Mouse (Mus musculus) left cerebral cortex, postnatal 36 days (tissue): Measurements from ENCODE around the gene Hmga2. TPM values are rescaled to one million over a fixed set of nuclear protein-coding genes. Genes with fewer than 3 reads are reported as not detected.
A peak's percentile ranks its signal among the peaks of the same experiment; 100 is the strongest.

ENCODE experiments used
- DNase-seq, 2 experiments: peaks; one replicate each; pipeline ENCODE4 v3.0.0; 2021 to 2022; ENCODE audit warnings: low spot score in 2 of 2, mixed read lengths in 1 of 2
- intact Hi-C: fragments of 180-260 bp; cut with DNase I; formaldehyde crosslinking; loops from one replicate; pipeline ENCODE4 v1.15.1; 2025
- total RNA-seq, 2 experiments: library from RNA; stranded (reverse); gene quantifications; 2 replicates each; pipeline ENCODE4 v1.2.3; 2021

Hmga2 gene
- total RNA-seq, 2 experiments from 2014 or later = 0.20 to 0.34 TPM

DNA sequence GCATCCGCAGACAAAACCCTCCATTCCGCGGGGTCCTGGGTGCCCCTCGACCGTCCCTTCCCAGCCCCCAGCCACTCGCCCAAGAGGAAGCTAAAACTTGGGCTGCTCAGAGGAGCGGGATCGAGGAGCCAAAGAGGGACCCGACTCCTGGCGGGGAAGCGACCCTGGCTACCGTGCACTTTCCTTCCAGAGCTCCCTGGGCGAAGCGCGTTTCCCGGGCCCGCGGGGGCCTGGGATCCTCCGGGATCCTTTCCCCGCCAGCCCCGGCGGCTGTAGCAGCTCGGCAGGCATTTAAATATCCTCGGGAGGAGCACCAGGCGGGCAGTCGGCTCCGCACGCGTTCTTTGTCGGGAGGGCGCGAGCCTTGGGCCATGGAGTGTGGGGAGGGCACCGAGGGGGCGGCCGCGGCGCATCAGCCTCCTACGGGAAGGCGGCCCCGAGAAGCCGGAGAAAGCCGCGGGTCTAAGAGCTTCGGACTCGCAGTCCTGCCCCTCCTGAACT, 1.2 kb downstream of the Hmga2 start:
- peak in 1 of 2 experiments; percentile 6 for DNase-seq
- intact Hi-C loops = loop anchor here (5.0 kb wide), 1 partner anchor 77 kb away; no protein-coding TSS in a partner anchor

DNA sequence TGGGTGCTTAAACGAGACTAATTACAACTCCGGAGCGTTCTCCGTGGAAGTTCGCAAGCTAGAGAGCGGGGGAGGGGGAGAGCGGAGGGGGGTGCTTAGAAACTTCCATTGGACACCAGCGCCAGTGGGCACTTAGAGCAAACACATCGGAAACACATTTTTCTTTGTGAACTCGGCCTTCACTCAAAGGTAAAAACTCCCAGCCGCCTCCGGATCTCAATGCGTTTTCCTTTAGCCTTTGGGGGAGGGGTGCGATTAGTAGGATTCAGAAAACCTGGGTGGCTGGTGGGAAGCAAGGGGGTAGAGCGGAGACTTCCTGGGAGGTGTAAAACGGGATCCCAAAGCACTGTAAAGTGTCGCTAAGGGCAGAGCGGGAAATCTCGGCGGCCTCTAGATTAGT, 2.0 kb downstream of the Hmga2 start:
- DNase-seq = peak in 1 of 2 experiments; percentile 11
- intact Hi-C loops = no loop called here

- no peak for DNase-seq
- intact Hi-C loops = no loop called here
Observed at GRCm38 (mm10) chr10:120473218-120473617, 3.1 kb downstream of the Hmga2 start.

DNA sequence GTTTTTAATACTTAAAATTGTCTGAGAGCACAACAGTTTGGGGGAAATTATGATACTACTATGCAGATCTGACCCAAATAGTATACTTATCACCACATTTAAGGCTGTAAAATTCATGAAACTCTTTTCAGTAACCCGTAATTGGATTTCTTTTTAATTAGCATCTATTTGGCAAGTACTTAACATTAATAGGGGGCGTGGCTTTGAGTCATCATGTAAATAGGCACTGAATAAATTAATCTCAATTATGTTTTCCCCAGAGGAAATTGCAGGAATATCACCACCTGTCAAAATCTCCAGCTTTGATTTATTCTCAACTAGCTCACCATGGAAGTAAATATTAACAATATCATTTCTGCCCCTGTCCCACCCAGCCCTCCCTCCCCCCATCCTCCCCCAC, 3.7 kb downstream of the Hmga2 start:
- intact Hi-C loops = no loop called here
- no peak for DNase-seq

GRCm38 (mm10) chr10:120465121-120465520, 11.1 kb downstream of the Hmga2 start:
- intact Hi-C loops = loop anchor here (10.0 kb wide), 1 partner anchor 240 kb away; no protein-coding TSS in a partner anchor
- DNase-seq = no peak

- no peak for DNase-seq
- intact Hi-C loops = loop anchor here (10.0 kb wide), 1 partner anchor 243 kb away; no protein-coding TSS in a partner anchor
Observed at GRCm38 (mm10) chr10:120461769-120462168, 14.5 kb downstream of the Hmga2 start.

- DNase-seq = no peak
- intact Hi-C loops = loop anchor here (10.0 kb wide), 1 partner anchor 244 kb away; no protein-coding TSS in a partner anchor
Observed at GRCm38 (mm10) chr10:120461301-120461700, 15.0 kb downstream of the Hmga2 start.

DNA sequence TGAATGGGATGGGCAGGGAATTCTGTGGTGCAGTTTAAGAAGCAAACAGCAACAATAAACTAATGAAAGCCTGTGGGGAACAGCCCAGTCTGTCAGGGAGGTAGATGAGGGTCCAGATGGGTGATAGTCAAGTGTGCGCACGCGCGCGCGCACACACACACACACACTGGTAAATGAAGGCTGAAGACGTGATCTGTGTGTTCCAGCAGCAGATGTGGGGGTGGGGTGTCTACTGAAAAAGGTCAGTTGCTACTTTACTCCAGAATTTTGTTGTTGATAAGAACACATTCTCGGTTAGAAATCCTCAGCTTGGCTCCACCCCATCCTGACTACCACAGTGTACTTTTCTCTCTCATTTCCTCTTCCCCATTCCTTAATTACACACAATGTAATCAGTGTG, 17.4 kb downstream of the Hmga2 start:
- no peak for DNase-seq
- intact Hi-C loops = no loop called here

DNA sequence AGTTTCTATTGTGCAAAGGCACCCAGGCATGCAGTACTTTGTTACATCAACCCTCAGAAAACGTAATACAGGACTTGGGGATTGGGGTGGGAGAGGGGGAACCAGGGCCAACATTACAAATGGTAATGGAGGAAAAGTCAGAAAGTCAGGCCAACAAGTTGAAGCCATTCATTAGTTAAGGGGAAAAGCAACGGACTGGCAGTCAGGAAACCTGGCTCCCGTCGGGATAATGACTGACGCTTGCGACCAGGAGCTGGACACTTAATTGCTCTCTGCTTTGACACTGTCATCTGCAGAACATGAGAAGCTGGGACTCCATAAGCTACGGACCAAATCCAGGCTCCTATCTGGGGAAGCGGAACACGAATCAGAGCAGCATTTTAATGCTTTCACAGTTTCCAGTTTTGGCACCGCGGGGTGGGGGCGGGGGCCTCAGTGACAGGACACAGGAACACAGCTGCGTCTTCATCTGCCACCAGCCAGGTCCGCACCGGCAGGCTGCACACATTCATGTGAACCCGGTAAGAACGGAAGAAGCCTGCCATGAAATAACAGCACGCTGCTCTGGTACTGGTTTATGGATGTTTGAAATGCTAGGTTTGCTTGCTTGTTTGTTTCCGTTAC, 26.5 kb downstream of the Hmga2 start:
- intact Hi-C loops = no loop called here
- DNase-seq = no peak

- no peak for DNase-seq
- intact Hi-C loops = no loop called here
Observed at GRCm38 (mm10) chr10:120446799-120447198, 29.5 kb downstream of the Hmga2 start.

- intact Hi-C loops = no loop called here
Observed at GRCm38 (mm10) chr10:120446206-120446605, 30.1 kb downstream of the Hmga2 start.

DNA sequence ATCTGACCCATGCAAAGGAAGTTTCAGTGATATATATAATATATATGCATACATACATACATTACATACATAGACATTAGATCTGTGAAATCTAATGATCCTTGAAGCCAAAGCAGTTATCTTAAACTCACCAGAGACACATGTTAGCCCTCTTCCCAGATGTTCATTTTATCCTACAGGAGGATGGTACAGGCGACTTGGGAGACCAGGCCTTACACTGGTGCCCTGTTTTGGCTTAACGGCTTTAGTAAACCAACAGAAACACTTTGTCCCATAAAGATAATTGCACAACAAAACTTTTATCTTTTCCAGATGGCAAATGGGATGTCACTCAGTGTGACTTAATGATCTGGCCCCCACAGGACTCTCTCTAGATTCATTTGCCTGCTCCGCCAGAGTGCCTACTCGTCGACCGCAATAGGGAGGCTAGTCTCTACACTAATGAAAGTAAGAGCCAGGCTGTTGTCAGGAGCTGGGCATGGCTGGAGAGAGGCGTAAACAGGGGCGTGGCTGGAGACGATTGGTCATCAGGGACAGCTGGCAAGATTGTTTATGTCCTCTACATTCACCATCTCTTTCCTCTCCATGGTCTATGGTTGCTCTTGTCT, 31.7 kb downstream of the Hmga2 start:
- intact Hi-C loops = no loop called here
- DNase-seq = no peak

More at GRCm38 (mm10) chr10:120446206-120446605, 30.1 kb downstream of the Hmga2 start:
- no peak for DNase-seq

- no peak for DNase-seq
- intact Hi-C loops = no loop called here
Observed at GRCm38 (mm10) chr10:120443757-120444311, 32.4 kb downstream of the Hmga2 start.

DNA sequence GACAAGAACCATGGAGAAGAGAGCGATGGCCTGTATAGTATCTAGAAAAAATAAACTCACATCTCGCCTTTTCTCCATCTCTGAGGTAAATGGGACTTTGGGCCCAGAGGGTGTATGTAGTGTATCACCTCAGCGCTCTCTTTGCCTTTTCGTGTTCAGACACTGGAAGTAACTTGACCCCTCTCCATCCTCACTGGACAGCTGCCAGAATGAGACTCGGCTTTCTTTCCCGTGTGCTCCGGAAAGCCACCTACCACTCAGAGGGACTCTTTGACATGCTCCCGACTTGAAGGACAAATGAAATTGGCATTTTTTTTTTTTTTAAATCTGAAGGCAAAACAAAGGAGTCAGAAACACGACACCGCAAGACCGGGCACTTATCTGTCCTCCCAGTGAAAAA, 35.0 kb downstream of the Hmga2 start:
- DNase-seq = no peak

DNA sequence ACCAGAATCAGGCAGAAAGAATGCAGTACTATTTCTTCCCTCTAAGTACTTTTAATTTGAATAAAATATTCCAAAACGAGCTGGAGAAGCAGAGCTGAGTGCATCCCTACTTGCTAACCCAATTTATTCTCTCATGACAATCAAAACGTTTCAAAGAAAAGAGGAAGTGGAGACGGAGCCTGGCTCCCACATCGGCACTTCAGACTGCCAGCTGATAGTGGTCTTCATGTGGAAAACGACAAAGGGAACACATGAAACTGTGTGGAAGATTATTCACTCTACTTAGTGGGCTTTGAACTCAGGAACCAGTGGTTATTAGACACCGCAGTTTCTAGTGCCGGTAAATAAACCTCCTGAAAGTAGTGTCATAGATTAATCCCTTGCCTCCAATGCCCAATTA, 41.8 kb downstream of the Hmga2 start:
- DNase-seq = no peak
- intact Hi-C loops = no loop called here

More for the DNA sequence above, 35.0 kb downstream of the Hmga2 start:
- intact Hi-C loops = no loop called here

GRCm38 (mm10) chr10:120433463-120433815, 42.8 kb downstream of the Hmga2 start:
- no peak for DNase-seq
- intact Hi-C loops = no loop called here

DNA sequence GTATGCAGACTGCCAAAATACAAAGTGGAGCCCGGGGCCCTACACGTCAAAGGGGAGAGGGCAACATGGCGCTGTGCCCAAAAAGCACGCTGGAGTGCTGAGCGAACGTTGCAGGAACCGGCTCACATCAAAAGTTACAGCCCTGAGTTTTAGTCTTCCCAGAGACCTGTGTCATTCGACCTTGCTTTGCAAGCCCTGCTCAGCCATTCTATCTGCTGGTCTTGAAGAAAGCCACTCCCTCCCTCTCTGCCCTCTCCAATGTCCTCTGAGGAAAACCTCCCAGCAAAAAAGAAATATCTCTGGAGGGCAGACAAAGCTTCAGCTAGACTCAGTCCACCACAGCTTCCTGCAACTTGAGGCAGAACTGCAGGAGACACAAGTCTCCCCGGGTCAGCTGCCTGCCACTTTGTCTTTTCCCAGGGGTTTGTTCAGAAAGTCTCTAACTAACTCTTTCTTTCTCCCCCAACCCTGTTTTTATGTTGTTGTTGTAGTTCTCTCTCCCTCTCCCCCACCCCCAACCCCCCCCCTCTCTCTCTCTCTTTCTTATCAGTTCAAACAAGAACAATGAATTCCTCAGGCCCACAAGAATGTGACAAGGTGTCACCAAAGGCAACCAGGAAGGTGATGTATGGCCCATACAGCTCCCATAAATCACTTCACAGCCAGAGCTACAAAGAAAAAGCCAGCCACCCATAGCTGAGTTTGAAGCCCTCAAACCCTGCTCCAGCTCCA, 43.4 kb downstream of the Hmga2 start:
- intact Hi-C loops = no loop called here
- no peak for DNase-seq

GRCm38 (mm10) chr10:120432081-120432480, 44.2 kb downstream of the Hmga2 start:
- intact Hi-C loops = no loop called here
- no peak for DNase-seq

DNA sequence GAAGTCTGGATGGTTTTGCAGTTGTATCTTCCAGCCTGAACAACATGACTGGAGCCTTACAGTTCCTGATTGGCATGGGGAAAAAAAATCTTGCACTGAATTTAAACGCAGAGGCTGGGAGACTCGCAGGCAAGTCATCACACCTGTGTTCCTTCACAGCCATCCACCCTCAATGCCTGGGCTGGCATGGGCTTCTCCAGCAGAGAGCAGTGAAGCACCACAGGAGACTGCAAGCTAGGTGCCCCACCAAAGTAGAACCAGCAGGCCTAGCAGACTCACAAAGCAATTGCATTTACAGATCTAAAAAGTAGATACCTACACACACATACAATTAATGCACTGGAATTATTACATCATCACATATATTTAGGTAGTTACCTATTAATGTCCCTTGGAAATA, 44.8 kb downstream of the Hmga2 start:
- DNase-seq = no peak
- intact Hi-C loops = no loop called here

- intact Hi-C loops = no loop called here
- DNase-seq = no peak
Observed at GRCm38 (mm10) chr10:120430422-120430821, 45.8 kb downstream of the Hmga2 start.
